8 mouse cellular contexts compared by ENCODE assay signal in the genomic region with DNA sequence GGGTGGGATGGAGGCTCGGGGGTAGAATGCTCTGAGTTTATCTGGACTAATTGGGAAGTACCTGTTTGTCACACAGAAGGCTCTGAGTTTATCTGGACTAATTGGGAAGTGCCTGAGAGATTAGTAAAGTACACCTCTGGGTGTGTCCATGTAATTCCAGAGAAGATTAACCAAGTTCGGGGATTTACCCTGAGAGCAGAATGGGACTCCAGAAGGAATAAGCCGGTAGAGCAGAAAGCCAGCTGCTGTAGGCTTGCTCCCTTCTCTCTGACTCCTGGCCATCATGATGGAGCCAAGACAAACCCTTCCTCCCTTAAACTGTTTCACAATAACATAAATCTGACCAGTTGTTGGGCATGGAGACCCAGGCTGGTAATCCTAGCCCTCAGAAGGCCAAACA. TPM values are rescaled to one million over a fixed set of nuclear protein-coding genes. Genes with fewer than 3 reads are reported as not detected.
DNase-seq lines count a peak whose midpoint lies in the region; ATAC-seq and TF ChIP-seq lines count a peak whose summit lies in the region.

No protein-coding gene starts in this region.

- H3K9me3 ChIP-seq in heart, embryonic 12.5 days (replicated peaks), result no peaks in the 10 kb centered on the region
- H3K9me3 ChIP-seq in forebrain, postnatal 0 days (ENCODE audit: low read length), result no peaks in the 10 kb centered on the region
- H3K9me3 ChIP-seq in liver, postnatal 0 days (ENCODE audit: low read length), result no peaks in the 10 kb centered on the region

- H3K36me3 ChIP-seq in heart, embryonic 12.5 days, result peaks cover 14% of the 10 kb centered on the region
- peaks cover 15% of the 10 kb centered on the region for H3K36me3 ChIP-seq in forebrain, postnatal 0 days (ENCODE audit: insufficient read depth)
- H3K36me3 ChIP-seq in liver, postnatal 0 days (replicated peaks; ENCODE audit: insufficient read depth, low read length), result peaks cover 17% of the 10 kb centered on the region

- H3K4me1 ChIP-seq in heart, embryonic 12.5 days (replicated peaks), result peaks cover 55% of the 10 kb centered on the region
- H3K4me1 ChIP-seq in forebrain, postnatal 0 days (ENCODE audit: insufficient read depth), result peaks cover 32% of the 10 kb centered on the region
- H3K4me1 ChIP-seq in liver, postnatal 0 days (ENCODE audit: insufficient read depth), result peaks cover 63% of the 10 kb centered on the region

- DNase-seq in heart, adult 18-20 months, result no peak
- peak; percentile 41 for DNase-seq in NIH3T3 (ENCODE audit: low read depth)
- no peak for DNase-seq in forebrain, postnatal 0 days
- DNase-seq in liver, postnatal 0 days, result no peak
- DNase-seq in embryo, embryonic 11 days, result no peak
- no peak for DNase-seq in cerebellum, postnatal 14 days
- no peak for DNase-seq in adrenal gland, adult 8-10 months

- WGBS in heart, embryonic 12.5 days, result 28% methylated on average over 3 of the region's 3 CpGs
- 11% methylated on average over 3 of the region's 3 CpGs for WGBS in forebrain, postnatal 0 days
- whole genome bisulfite sequencing in liver, postnatal 0 days (ENCODE audit: insufficient replicate concordance), result 44% methylated on average over 3 of the region's 3 CpGs

- TF ChIP-seq CTCF in forebrain, postnatal 0 days (IDR thresholded peaks at IDR 0.05; ENCODE audit: low read depth), result no peak
- no peak for TF ChIP-seq CTCF in liver, postnatal 0 days (IDR thresholded peaks at IDR 0.05; ENCODE audit: low read depth)

- no peaks in the 10 kb centered on the region for H3K27me3 ChIP-seq in heart, embryonic 12.5 days (replicated peaks)
- H3K27me3 ChIP-seq in forebrain, postnatal 0 days (ENCODE audit: insufficient read depth, low read length), result no peaks in the 10 kb centered on the region
- H3K27me3 ChIP-seq in liver, postnatal 0 days (ENCODE audit: insufficient read depth, low read length), result no peaks in the 10 kb centered on the region

- no peak overlapping the region for H3K4me3 ChIP-seq in heart, embryonic 12.5 days
- H3K4me3 ChIP-seq in forebrain, postnatal 0 days (ENCODE audit: low read depth, low read length), result no peak overlapping the region
- H3K4me3 ChIP-seq in liver, postnatal 0 days (ENCODE audit: low read depth, low read length), result no peak overlapping the region

- H3K4me2 ChIP-seq in heart, embryonic 12.5 days, result no peak overlapping the region
- no peak overlapping the region for H3K4me2 ChIP-seq in forebrain, postnatal 0 days (ENCODE audit: low read depth)
- H3K4me2 ChIP-seq in liver, postnatal 0 days (ENCODE audit: low read depth, low read length), result no peak overlapping the region

- TF ChIP-seq EP300 in liver, postnatal 0 days (IDR thresholded peaks at IDR 0.05; ENCODE audit: low read depth), result no peak

- H3K27ac ChIP-seq in heart, embryonic 12.5 days (ENCODE audit: poor library complexity, severe bottlenecking), result peak overlapping the region; percentile 79
- H3K27ac ChIP-seq in forebrain, postnatal 0 days (ENCODE audit: low read depth, low read length), result 0 out of 2 replicates have a peak overlapping the region, but pooled peaks have one; percentile 54
- peak overlapping the region; percentile 91 for H3K27ac ChIP-seq in liver, postnatal 0 days (ENCODE audit: low read depth)

- H3K9ac ChIP-seq in heart, embryonic 12.5 days, result no peak overlapping the region
- no peak overlapping the region; the same call in 1 of the 2 replicates for H3K9ac ChIP-seq in forebrain, postnatal 0 days
- no peak overlapping the region; the same call in 1 of the 2 replicates for H3K9ac ChIP-seq in liver, postnatal 0 days (replicated peaks)

- no peak for ATAC-seq in heart, embryonic 12.5 days (ENCODE audit: insufficient number of reproducible peaks, low FRiP score)
- no peak for ATAC-seq in forebrain, postnatal 0 days
- no peak for ATAC-seq in liver, postnatal 0 days

RNA-seq across cellular contexts. Expression of a gene that starts 25.5 kb away (rescaled TPM):
- 4.7 and 5.4 TPM in 2 replicates for polyA plus RNA-seq in heart, embryonic 12.5 days (2016; fragmentation: Nextera tagmentation; extraction: Ambion mirVana)
- total RNA-seq in heart, adult 18-20 months (2021), result 1 to 10 TPM; 3.0 to 3.1 TPM
- 3.8 and 4.5 TPM in 2 replicates for total RNA-seq in forebrain, postnatal 0 days (2014; rRNA removed)
- 2.4 and 3.9 TPM in 2 replicates for polyA plus RNA-seq in forebrain, postnatal 0 days (2015; fragmentation: Nextera tagmentation; extraction: Ambion mirVana)
- 1.6 and 1.8 TPM in 2 replicates for polyA plus RNA-seq in liver, postnatal 0 days (2015; fragmentation: Nextera tagmentation; extraction: Ambion mirVana)
- 1 to 10 TPM; 4.2 to 5.5 (median 5.0) TPM for total RNA-seq in adrenal gland, adult 8-10 months (2022)

RNA-seq across cellular contexts. Expression of a gene that starts 26.4 kb away (rescaled TPM):
- 13.0 and 14.3 TPM in 2 replicates for polyA plus RNA-seq in heart, embryonic 12.5 days (2016; fragmentation: Nextera tagmentation; extraction: Ambion mirVana)
- 10 to 100 TPM in 1 of 2 experiments, 1 to 10 TPM in 1; 8.4 to 11.5 TPM for total RNA-seq in heart, adult 18-20 months (2021)
- 55.4 and 62.5 TPM in 2 replicates for total RNA-seq in forebrain, postnatal 0 days (2014; rRNA removed)
- 38.3 and 40.9 TPM in 2 replicates for polyA plus RNA-seq in forebrain, postnatal 0 days (2015; fragmentation: Nextera tagmentation; extraction: Ambion mirVana)
- 32.4 and 36.9 TPM in 2 replicates for polyA plus RNA-seq in liver, postnatal 0 days (2015; fragmentation: Nextera tagmentation; extraction: Ambion mirVana)
- 10 to 100 TPM; 17.9 to 79.8 (median 27.3) TPM for total RNA-seq in adrenal gland, adult 8-10 months (2022)

RNA-seq across cellular contexts. Expression of a gene that starts 29.1 kb away (rescaled TPM):
- 39.9 and 44.9 TPM in 2 replicates for polyA plus RNA-seq in heart, embryonic 12.5 days (2016; fragmentation: Nextera tagmentation; extraction: Ambion mirVana)
- 10 to 100 TPM; 60.2 to 68.5 TPM for total RNA-seq in heart, adult 18-20 months (2021)
- 32.1 and 37.5 TPM in 2 replicates for total RNA-seq in forebrain, postnatal 0 days (2014; rRNA removed)
- 54.9 and 58.6 TPM in 2 replicates for polyA plus RNA-seq in forebrain, postnatal 0 days (2015; fragmentation: Nextera tagmentation; extraction: Ambion mirVana)
- polyA plus RNA-seq in liver, postnatal 0 days (2015; fragmentation: Nextera tagmentation; extraction: Ambion mirVana), result 13.8 and 15.7 TPM in 2 replicates
- total RNA-seq in adrenal gland, adult 8-10 months (2022), result 10 to 100 TPM; 42.2 to 52.5 (median 51.1) TPM

RNA-seq across cellular contexts. Expression of a gene that starts 36.7 kb away (rescaled TPM):
- polyA plus RNA-seq in heart, embryonic 12.5 days (2016; fragmentation: Nextera tagmentation; extraction: Ambion mirVana), result 0.14 and 0.38 TPM in 2 replicates
- 1 to 10 TPM; 4.8 to 5.6 TPM for total RNA-seq in heart, adult 18-20 months (2021)
- total RNA-seq in forebrain, postnatal 0 days (2014; rRNA removed), result 0.54 and 1.2 TPM in 2 replicates
- polyA plus RNA-seq in forebrain, postnatal 0 days (2015; fragmentation: Nextera tagmentation; extraction: Ambion mirVana), result 0.63 and 1.0 TPM in 2 replicates
- 411 and 419 TPM in 2 replicates for polyA plus RNA-seq in liver, postnatal 0 days (2015; fragmentation: Nextera tagmentation; extraction: Ambion mirVana)
- 1 to 10 TPM in 2 of 4 experiments, under 1 TPM in 2; 0.32 to 3.7 (median 1.3) TPM for total RNA-seq in adrenal gland, adult 8-10 months (2022)

RNA-seq across cellular contexts. Expression of a gene that starts 43.1 kb away (rescaled TPM):
- polyA plus RNA-seq in heart, embryonic 12.5 days (2016; fragmentation: Nextera tagmentation; extraction: Ambion mirVana), result 48.2 and 48.9 TPM in 2 replicates
- total RNA-seq in heart, adult 18-20 months (2021), result 10 to 100 TPM; 43.2 to 50.5 TPM
- 197 and 210 TPM in 2 replicates for total RNA-seq in forebrain, postnatal 0 days (2014; rRNA removed)
- 160 and 186 TPM in 2 replicates for polyA plus RNA-seq in forebrain, postnatal 0 days (2015; fragmentation: Nextera tagmentation; extraction: Ambion mirVana)
- 30.1 and 32.2 TPM in 2 replicates for polyA plus RNA-seq in liver, postnatal 0 days (2015; fragmentation: Nextera tagmentation; extraction: Ambion mirVana)
- total RNA-seq in adrenal gland, adult 8-10 months (2022), result 100 to 1,000 TPM; 120 to 179 (median 148) TPM
